In genomic region chr17:9162676-9163075, GRCm38 (mm10) we compare ENCODE assay signal across 20 mouse cellular contexts.
DNase-seq lines count a peak whose midpoint lies in the region; ATAC-seq lines count a peak whose summit lies in the region.
"Had no signal": no experiment of that assay in that cellular context is flagged by ENCODE, and none has a peak within 500 bp of the region (broad histone marks: within the 10 kb centered on the region; RNA-seq: fewer than 3 reads in every experiment).

No protein-coding gene starts in this region.

- peaks cover 48% of the 10 kb centered on the region for H3K4me1 ChIP-seq in megakaryocyte, embryonic 14.5 days

- peaks cover 7% of the 10 kb centered on the region for H3K27me3 ChIP-seq in megakaryocyte, embryonic 14.5 days (replicated peaks)
- H3K27me3 ChIP-seq: embryonic facial prominence, embryonic 12.5 days had no signal

- H3K4me3 ChIP-seq in megakaryocyte, embryonic 14.5 days (replicated peaks): peak overlapping the region; percentile 23
- H3K4me3 ChIP-seq: embryonic facial prominence, embryonic 10.5 days; embryonic facial prominence, embryonic 12.5 days had no signal

- no peaks in the 10 kb centered on the region for H3K36me3 ChIP-seq in megakaryocyte, embryonic 14.5 days (replicated peaks; ENCODE audit: low read length)
- H3K36me3 ChIP-seq: embryonic facial prominence, embryonic 10.5 days; embryonic facial prominence, embryonic 12.5 days had no signal

- intact Hi-C loops in heart, postnatal 10 days (cut with DNase I): no loop called here

- no peaks in the 10 kb centered on the region for H3K9me3 ChIP-seq in megakaryocyte, embryonic 14.5 days
- H3K9me3 ChIP-seq: embryonic facial prominence, embryonic 10.5 days; embryonic facial prominence, embryonic 12.5 days had no signal

- peak; percentile 45 for DNase-seq in heart, adult 11 months
- no peak for DNase-seq in heart, postnatal 10 days
- DNase-seq in embryo, embryonic 10 days (ENCODE audit: low spot score): no peak
- DNase-seq: adrenal gland, adult 8-10 months; adrenal gland, postnatal 14 days; adrenal gland, postnatal 36 days; cerebellum, adult 11-12 months; cerebellum, adult 2 months; cerebellum, adult 9-10 months; cerebellum, postnatal 10 days; cerebellum, postnatal 25 days had no signal

- ATAC-seq in megakaryocyte, adult 5-6 weeks (ENCODE audit: poor library complexity, severe bottlenecking): no peak
- 0 out of 2 replicates have a peak, but pooled peaks have one; percentile 13 for ATAC-seq in common myeloid progenitor, adult 5-6 weeks (replicated peaks; ENCODE audit: low read depth, poor library complexity, severe bottlenecking)
- ATAC-seq: activated CD4-positive, CD25-positive, alpha-beta regulatory T cell, adult 4 months; forebrain, embryonic 14.5 days; forebrain, embryonic 16.5 days; Patski had no signal
